Mouse (Mus musculus) lung, embryonic 15.5 days (tissue): ENCODE measurements around the gene Hfe2. TPM values are rescaled to one million over a fixed set of nuclear protein-coding genes. Genes with fewer than 3 reads are reported as not detected.

ENCODE experiments used
- ATAC-seq: fragments of 200-750 bp; cut with Nextera tagmentation; 2 replicates; pipeline ENCODE4 v1.8.0; 2017; ENCODE audit warnings: moderate number of reproducible peaks, borderline replicate concordance; ENCODE audit not compliant: low FRiP score, low TSS enrichment; ENCODE audit errors: extremely low read depth
- H3K27ac ChIP-seq: fragments of 300-500 bp; sonication (generic); 2 replicates; pipeline ENCODE4 v1.5.1; 2015; ENCODE audit warnings: moderate library complexity, mild to moderate bottlenecking, inconsistent platforms
- H3K27me3 ChIP-seq: fragments of 300-500 bp; sonication (generic); 2 replicates; pipeline ENCODE4 v1.6.1; 2015; ENCODE audit warnings: inconsistent platforms
- H3K36me3 ChIP-seq: fragments of 300-500 bp; sonication (generic); 2 replicates; pipeline ENCODE4 v1.6.1; 2015; ENCODE audit warnings: inconsistent platforms
- H3K4me1 ChIP-seq: fragments of 300-500 bp; sonication (generic); 2 replicates; pipeline ENCODE4 v1.6.1; 2015; ENCODE audit warnings: inconsistent platforms
- H3K4me2 ChIP-seq: fragments of 300-500 bp; sonication (generic); 2 replicates; pipeline ENCODE4 v1.6.1; 2015; ENCODE audit warnings: inconsistent platforms, mild to moderate bottlenecking, moderate library complexity
- H3K4me3 ChIP-seq: fragments of 300-500 bp; sonication (generic); 2 replicates; pipeline ENCODE4 v1.5.1; 2015; ENCODE audit warnings: mild to moderate bottlenecking, inconsistent platforms
- H3K9ac ChIP-seq: fragments of 300-500 bp; sonication (generic); 2 replicates; pipeline ENCODE4 v1.6.1; 2015; ENCODE audit warnings: inconsistent platforms
- H3K9me3 ChIP-seq: fragments of 300-500 bp; sonication (generic); 2 replicates; pipeline ENCODE4 v1.6.1; 2016; ENCODE audit warnings: inconsistent platforms
- WGBS: fragments of 180-500 bp; shearing (Covaris S2); methylation state at CpG from one replicate; pipeline ENCODE4 v1.1.7; 2015; 5-methylcytosine and 5-hydroxymethylcytosine counted together
- polyA plus RNA-seq: library from polyadenylated mRNA; unstranded; fragments of >200 nt; fragmentation: Nextera tagmentation; extraction: Ambion mirVana; gene quantifications from 2 replicates; pipeline ENCODE4 v1.2.1, GENCODE M21; 2015

Hfe2 gene
- polyA plus RNA-seq, 1 experiment from 2014 or later, result 0.57 TPM

- H3K4me1 ChIP-seq, result peaks cover 58% of the 10 kb centered on the region
- no peaks in the 10 kb centered on the region for H3K9me3 ChIP-seq
- H3K4me3 ChIP-seq, result peak overlapping the region; percentile 12; the same call in 1 of the 2 replicates
- no peaks in the 10 kb centered on the region for H3K27me3 ChIP-seq
- peak overlapping the region; percentile 93 for H3K27ac ChIP-seq
- no peak for ATAC-seq
- peaks cover 20% of the 10 kb centered on the region for H3K36me3 ChIP-seq
- H3K9ac ChIP-seq, result no peak overlapping the region
- WGBS, result 37% methylated on average over 10 of the region's 10 CpGs
- H3K4me2 ChIP-seq, result peak overlapping the region; percentile 76
These were observed 37.1 kb downstream of the Hfe2 start for GRCm38 (mm10) chr3:96561946-96562681.

- peaks cover 62% of the 10 kb centered on the region for H3K4me1 ChIP-seq
- H3K36me3 ChIP-seq, result peaks cover 20% of the 10 kb centered on the region
- no peaks in the 10 kb centered on the region for H3K9me3 ChIP-seq
- H3K4me3 ChIP-seq, result no peak overlapping the region
- H3K27ac ChIP-seq, result peak overlapping the region; percentile 93
- no peak for ATAC-seq
- no peak overlapping the region for H3K9ac ChIP-seq
- 89% methylated on average over 8 of the region's 8 CpGs for WGBS
- H3K4me2 ChIP-seq, result no peak overlapping the region
- H3K27me3 ChIP-seq, result no peaks in the 10 kb centered on the region
These were observed 38.3 kb downstream of the Hfe2 start for GRCm38 (mm10) chr3:96563267-96563666.

GRCm38 (mm10) chr3:96563911-96564632 lies 39.1 kb downstream of the Hfe2 start:
- no peak overlapping the region for H3K9ac ChIP-seq
- H3K27ac ChIP-seq, result peak overlapping the region; percentile 93

GRCm38 (mm10) chr3:96564633-96565032 lies 39.7 kb downstream of the Hfe2 start:
- peak; percentile 28; the same call in 1 of the 2 replicates for ATAC-seq

More at GRCm38 (mm10) chr3:96563911-96564632, 39.1 kb downstream of the Hfe2 start:
- H3K4me3 ChIP-seq, result no peak overlapping the region
- peaks cover 20% of the 10 kb centered on the region for H3K36me3 ChIP-seq
- peaks cover 61% of the 10 kb centered on the region for H3K4me1 ChIP-seq
- ATAC-seq, result peak; percentile 61
- peak overlapping the region; percentile 25 for H3K4me2 ChIP-seq
- no peaks in the 10 kb centered on the region for H3K27me3 ChIP-seq
- 35% methylated on average over 10 of the region's 10 CpGs for whole genome bisulfite sequencing
- H3K9me3 ChIP-seq, result no peaks in the 10 kb centered on the region

GRCm38 (mm10) chr3:96565105-96565504 lies 40.1 kb downstream of the Hfe2 start:
- H3K4me3 ChIP-seq, result no peak overlapping the region
- whole genome bisulfite sequencing, result 70% methylated on average over 3 of the region's 3 CpGs
- ATAC-seq, result no peak

More at GRCm38 (mm10) chr3:96564633-96565032, 39.7 kb downstream of the Hfe2 start:
- Histone ChIP-seq H3K4me2 (peak overlapping the region; percentile 25; the same call in 1 of the 2 replicates), H3K9ac (no peak overlapping the region), H3K27me3 (no peaks in the 10 kb centered on the region), H3K4me3 (no peak overlapping the region), H3K27ac (peak overlapping the region; percentile 93), H3K9me3 (no peaks in the 10 kb centered on the region), H3K36me3 (peaks cover 18% of the 10 kb centered on the region), H3K4me1 (peaks cover 55% of the 10 kb centered on the region)
- 31% methylated on average over 7 of the region's 7 CpGs for WGBS

GRCm38 (mm10) chr3:96566661-96567450 lies 41.9 kb downstream of the Hfe2 start:
- Histone ChIP-seq H3K27ac (peak overlapping the region; percentile 52; the same call in 1 of the 2 replicates), H3K27me3 (no peaks in the 10 kb centered on the region), H3K4me2 (no peak overlapping the region), H3K4me1 (peaks cover 41% of the 10 kb centered on the region), H3K9me3 (no peaks in the 10 kb centered on the region), H3K4me3 (no peak overlapping the region), H3K36me3 (no peaks in the 10 kb centered on the region), H3K9ac (no peak overlapping the region)
- 67% methylated on average over 8 of the region's 8 CpGs for WGBS
- no peak for ATAC-seq

More at GRCm38 (mm10) chr3:96565105-96565504, 40.1 kb downstream of the Hfe2 start:
- Histone ChIP-seq H3K4me2 (no peak overlapping the region), H3K27me3 (no peaks in the 10 kb centered on the region), H3K27ac (peak overlapping the region; percentile 93), H3K4me1 (peaks cover 53% of the 10 kb centered on the region), H3K9ac (no peak overlapping the region), H3K9me3 (no peaks in the 10 kb centered on the region), H3K36me3 (peaks cover 14% of the 10 kb centered on the region)

GRCm38 (mm10) chr3:96568605-96569004 lies 43.6 kb downstream of the Hfe2 start:
- no peaks in the 10 kb centered on the region for H3K27me3 ChIP-seq
- H3K36me3 ChIP-seq, result no peaks in the 10 kb centered on the region
- H3K9me3 ChIP-seq, result no peaks in the 10 kb centered on the region
- no peak for ATAC-seq
- WGBS, result 74% methylated on average over 8 of the region's 8 CpGs
- no peak overlapping the region for H3K4me2 ChIP-seq
- H3K9ac ChIP-seq, result no peak overlapping the region
- H3K4me1 ChIP-seq, result peaks cover 30% of the 10 kb centered on the region
- H3K27ac ChIP-seq, result peak overlapping the region; percentile 34; the same call in 1 of the 2 replicates
- no peak overlapping the region for H3K4me3 ChIP-seq

- Histone ChIP-seq H3K36me3 (no peaks in the 10 kb centered on the region), H3K27ac (no peak overlapping the region), H3K4me2 (no peak overlapping the region), H3K4me1 (peaks cover 25% of the 10 kb centered on the region), H3K9me3 (no peaks in the 10 kb centered on the region), H3K27me3 (no peaks in the 10 kb centered on the region), H3K4me3 (no peak overlapping the region), H3K9ac (no peak overlapping the region)
- ATAC-seq, result no peak
- WGBS, result 87% methylated on average over 13 of the region's 13 CpGs
These were observed 44.5 kb downstream of the Hfe2 start for GRCm38 (mm10) chr3:96569506-96569905.

- 79% methylated on average over 11 of the region's 11 CpGs for WGBS
- H3K27me3 ChIP-seq, result no peaks in the 10 kb centered on the region
- no peak for ATAC-seq
- no peak overlapping the region for H3K9ac ChIP-seq
- no peaks in the 10 kb centered on the region for H3K9me3 ChIP-seq
- no peaks in the 10 kb centered on the region for H3K36me3 ChIP-seq
- H3K4me2 ChIP-seq, result no peak overlapping the region
- no peak overlapping the region for H3K4me3 ChIP-seq
- H3K4me1 ChIP-seq, result peaks cover 19% of the 10 kb centered on the region
- 0 out of 2 replicates have a peak overlapping the region, but pooled peaks have one; percentile 37 for H3K27ac ChIP-seq
These were observed 45.1 kb downstream of the Hfe2 start for GRCm38 (mm10) chr3:96569966-96570605.

- no peak for ATAC-seq
- H3K36me3 ChIP-seq, result no peaks in the 10 kb centered on the region
- H3K4me1 ChIP-seq, result peaks cover 21% of the 10 kb centered on the region
- H3K9ac ChIP-seq, result no peak overlapping the region
- H3K4me2 ChIP-seq, result no peak overlapping the region
- no peak overlapping the region for H3K4me3 ChIP-seq
- no peaks in the 10 kb centered on the region for H3K9me3 ChIP-seq
- 58% methylated on average over 7 of the region's 7 CpGs for WGBS
- H3K27me3 ChIP-seq, result no peaks in the 10 kb centered on the region
- H3K27ac ChIP-seq, result peak overlapping the region; percentile 37; the same call in 1 of the 2 replicates
These were observed 45.7 kb downstream of the Hfe2 start for GRCm38 (mm10) chr3:96570643-96571042.

GRCm38 (mm10) chr3:96571336-96571735 lies 46.4 kb downstream of the Hfe2 start:
- 74% methylated on average over 2 of the region's 2 CpGs for WGBS
- Histone ChIP-seq H3K4me1 (peaks cover 28% of the 10 kb centered on the region), H3K4me2 (no peak overlapping the region), H3K36me3 (no peaks in the 10 kb centered on the region), H3K9me3 (no peaks in the 10 kb centered on the region), H3K27me3 (no peaks in the 10 kb centered on the region), H3K27ac (peak overlapping the region; percentile 52; the same call in 1 of the 2 replicates), H3K4me3 (no peak overlapping the region), H3K9ac (no peak overlapping the region)
- no peak for ATAC-seq
